ENCODE assay signal across 13 mouse cellular contexts in the genomic region with DNA sequence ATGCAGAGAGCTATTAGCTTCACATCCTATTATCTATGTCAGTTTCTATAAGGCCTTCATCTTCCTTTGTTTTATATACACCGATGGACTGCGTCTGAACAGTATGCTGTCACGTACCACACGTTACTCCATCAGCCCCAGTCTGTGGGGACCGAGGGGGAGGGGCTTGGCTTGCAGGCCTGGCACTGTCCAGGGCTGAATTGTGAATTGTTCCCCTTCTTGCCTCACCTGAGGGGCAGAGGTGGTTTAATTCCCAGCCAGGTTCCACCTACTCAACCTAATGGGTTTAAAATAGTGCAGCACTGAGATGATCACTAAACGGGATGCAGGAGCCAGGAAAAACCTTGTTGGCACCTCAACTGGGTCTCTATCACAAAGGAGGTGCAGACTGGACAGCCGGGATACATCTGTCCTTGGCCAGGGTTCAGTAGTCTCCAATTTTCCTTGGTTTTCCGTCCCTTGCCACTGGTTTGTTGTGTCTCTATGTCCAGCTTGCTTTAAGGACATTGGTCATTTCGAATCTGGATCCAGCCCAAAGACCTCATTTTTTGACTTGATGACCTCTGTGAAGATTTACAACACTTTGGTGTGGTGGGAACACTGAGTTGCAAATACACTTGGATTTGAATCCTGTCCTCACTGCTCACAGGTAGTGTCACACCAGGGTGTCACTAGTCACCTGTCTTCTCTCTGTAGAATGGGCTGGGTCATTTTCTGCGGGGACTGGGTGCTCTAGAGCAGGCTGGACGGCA.
"Had no signal": no experiment of that assay in that cellular context is flagged by ENCODE, and none has a peak within 500 bp of the region (broad histone marks: within the 10 kb centered on the region; RNA-seq: fewer than 3 reads in every experiment).

No protein-coding gene starts in this region.

- H3K4me3 ChIP-seq: layer of hippocampus, adult 2 months; limb, embryonic 12.5 days; liver, embryonic 15.5 days; midbrain, embryonic 13.5 days; stomach, embryonic 15.5 days had no signal

- H3K36me3 ChIP-seq: limb, embryonic 12.5 days; liver, embryonic 15.5 days; midbrain, embryonic 13.5 days; stomach, embryonic 15.5 days had no signal

- H3K27me3 ChIP-seq: limb, embryonic 12.5 days; liver, embryonic 15.5 days; midbrain, embryonic 13.5 days; stomach, embryonic 15.5 days had no signal

- DNase-seq: kidney, adult 9 months; kidney, postnatal 36 days; lung, adult 2 months; right cerebral cortex, postnatal 14 days; thymus, adult 2 months; thymus, postnatal 25 days had no signal

- H3K27ac ChIP-seq: kidney, postnatal 0 days; layer of hippocampus, adult 2 months; limb, embryonic 12.5 days; liver, embryonic 15.5 days; macrophage; midbrain, embryonic 13.5 days; stomach, embryonic 15.5 days had no signal

- ATAC-seq: midbrain, embryonic 13.5 days had no signal

- H3K9ac ChIP-seq: limb, embryonic 12.5 days; liver, embryonic 15.5 days; midbrain, embryonic 13.5 days; stomach, embryonic 15.5 days had no signal

- H3K4me2 ChIP-seq: limb, embryonic 12.5 days; midbrain, embryonic 13.5 days; stomach, embryonic 15.5 days had no signal

- H3K9me3 ChIP-seq: limb, embryonic 12.5 days; liver, embryonic 15.5 days; midbrain, embryonic 13.5 days; stomach, embryonic 15.5 days had no signal
